Mouse (Mus musculus): ENCODE measurements around the gene Olfr1335. TPM values are rescaled to one million over a fixed set of nuclear protein-coding genes. Genes with fewer than 3 reads are reported as not detected.
"Not testable (repeated sequence)": the region's sequence is repeated elsewhere in the genome, so short reads cannot be mapped to it uniquely, and the experiment has no call there.

Gene Olfr1335
- polyA plus RNA-seq (2014; fragmentation: Nextera tagmentation; extraction: Ambion mirVana), result not detected in 2 replicates

DNA sequence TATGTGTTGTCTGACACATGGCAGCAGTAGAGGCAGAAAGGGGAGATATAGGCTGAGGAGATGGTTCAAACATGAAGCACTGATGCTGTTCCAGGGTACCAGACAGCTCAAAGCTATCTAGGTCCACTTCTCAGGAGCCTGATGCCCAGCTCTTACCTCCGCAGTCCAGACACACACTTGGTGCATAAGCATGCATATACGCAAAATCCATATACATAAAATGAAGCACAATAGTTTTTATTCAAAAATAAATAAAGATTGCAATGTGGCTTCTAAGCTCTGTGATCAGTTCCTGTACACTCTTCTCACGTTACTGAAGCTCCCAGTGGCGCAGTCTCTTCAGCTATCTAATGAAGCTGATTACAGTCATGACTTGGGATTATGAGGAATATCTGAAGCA, at the start of gene Olfr1335:
TSS of gene Olfr1335 (minus strand) at position 101 of the 400 bp plus-strand sequence.
- no peaks in the 10 kb centered on the region for H3K4me1 ChIP-seq (ENCODE audit: control insufficient read depth, insufficient read depth, low read length)
- no peaks in the 10 kb centered on the region for H3K27me3 ChIP-seq (ENCODE audit: control insufficient read depth, insufficient read depth, low read length)
- no peak within 1 kb of the TSS for H3K4me3 ChIP-seq (replicated peaks; ENCODE audit: low read depth, low read length)
- no peaks in the 10 kb centered on the region for H3K9me3 ChIP-seq (ENCODE audit: control insufficient read depth, low read length)
- DNase-seq (no peak), ATAC-seq (ENCODE audit: low FRiP score, low TSS enrichment) (no peak)
- no peak within 1 kb of the TSS for H3K4me2 ChIP-seq (ENCODE audit: low read length)
- no peak within 1 kb of the TSS for H3K27ac ChIP-seq (replicated peaks; ENCODE audit: low read depth, low read length)
- no peaks in the 10 kb centered on the region for H3K36me3 ChIP-seq (ENCODE audit: control insufficient read depth, insufficient read depth, low read length)
- WGBS, result 89% methylated on average over 4 of the region's 4 CpGs
- no peak within 1 kb of the TSS for H3K9ac ChIP-seq (replicated peaks; ENCODE audit: low read length)

DNA sequence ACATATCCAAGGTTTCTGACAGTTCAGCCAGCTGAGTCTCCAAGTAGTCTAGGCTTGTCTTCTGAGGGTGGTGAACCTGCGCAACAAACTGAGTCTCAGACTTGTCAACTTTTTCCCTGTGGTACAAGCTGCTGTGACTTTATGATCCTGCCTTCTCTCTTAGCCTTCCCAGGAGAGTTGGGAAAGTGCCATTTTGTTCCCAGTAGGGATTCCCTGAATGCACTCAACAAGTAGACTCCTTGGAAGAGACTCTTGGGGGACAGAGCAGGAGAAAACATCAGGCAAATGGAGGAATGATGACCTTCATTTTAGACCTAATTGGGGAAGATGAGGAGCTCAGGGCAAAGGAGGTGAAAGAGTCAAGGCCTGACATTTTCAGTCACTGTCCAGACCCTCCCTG, 26.4 kb upstream of the Olfr1335 start, which contains the start of gene Olfr1333:
TSS of gene Olfr1333 (minus strand) at position 101 of the 400 bp plus-strand sequence.
- H3K4me2 ChIP-seq (ENCODE audit: low read length), result no peak within 1 kb of the TSS
- 100% methylated on average over 1 of the region's 1 CpGs for WGBS
- H3K4me1 ChIP-seq (ENCODE audit: control insufficient read depth, insufficient read depth, low read length), result no peaks in the 10 kb centered on the region
- H3K27ac ChIP-seq (replicated peaks; ENCODE audit: low read depth, low read length), result no peak within 1 kb of the TSS
- DNase-seq (no peak), ATAC-seq (ENCODE audit: low FRiP score, low TSS enrichment) (no peak)
- H3K36me3 ChIP-seq (ENCODE audit: control insufficient read depth, insufficient read depth, low read length), result no peaks in the 10 kb centered on the region
- no peaks in the 10 kb centered on the region for H3K9me3 ChIP-seq (ENCODE audit: control insufficient read depth, low read length)
- no peak within 1 kb of the TSS for H3K9ac ChIP-seq (replicated peaks; ENCODE audit: low read length)
- no peak within 1 kb of the TSS for H3K4me3 ChIP-seq (replicated peaks; ENCODE audit: low read depth, low read length)
- no peaks in the 10 kb centered on the region for H3K27me3 ChIP-seq (ENCODE audit: control insufficient read depth, insufficient read depth, low read length)

GRCm38 (mm10) chr4:118818921-118819320, 9.2 kb upstream of the Olfr1335 start:
- no peak for DNase-seq
- no peaks in the 10 kb centered on the region for H3K27me3 ChIP-seq (ENCODE audit: control insufficient read depth, insufficient read depth, low read length)
- no peak for ATAC-seq (ENCODE audit: low FRiP score, low TSS enrichment)
- H3K9ac ChIP-seq (replicated peaks; ENCODE audit: low read length), result no peak overlapping the region
- H3K9me3 ChIP-seq (ENCODE audit: control insufficient read depth, low read length), result no peaks in the 10 kb centered on the region
- H3K4me3 ChIP-seq (replicated peaks; ENCODE audit: low read depth, low read length), result no peak overlapping the region
- WGBS, result 88% methylated on average over 1 of the region's 1 CpGs
- H3K4me1 ChIP-seq (ENCODE audit: control insufficient read depth, insufficient read depth, low read length), result no peaks in the 10 kb centered on the region
- H3K4me2 ChIP-seq (ENCODE audit: low read length), result no peak overlapping the region
- H3K27ac ChIP-seq (replicated peaks; ENCODE audit: low read depth, low read length), result no peak overlapping the region
- no peaks in the 10 kb centered on the region for H3K36me3 ChIP-seq (ENCODE audit: control insufficient read depth, insufficient read depth, low read length)

DNA sequence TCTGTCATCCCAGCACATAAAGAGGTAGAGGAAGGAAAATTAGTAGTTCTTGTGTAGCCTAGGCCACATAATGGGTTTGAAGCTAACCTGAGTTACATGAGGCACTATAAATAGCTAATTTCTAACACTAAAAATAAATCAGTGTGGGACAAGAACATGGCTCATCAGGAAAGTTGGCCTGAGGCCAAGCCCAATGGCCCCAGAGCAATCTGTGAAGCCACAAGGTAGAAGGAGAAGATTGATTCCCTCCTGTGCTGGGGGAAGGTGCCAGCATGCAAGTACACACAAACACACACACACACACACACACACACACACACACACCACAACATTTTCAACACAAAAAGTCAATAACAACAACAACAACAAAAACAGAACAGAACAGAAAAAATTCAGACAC, 16.9 kb downstream of the Olfr1335 start:
- not testable (repeated sequence) for ATAC-seq (ENCODE audit: low FRiP score, low TSS enrichment); H3K27me3 ChIP-seq (ENCODE audit: control insufficient read depth, insufficient read depth, low read length); H3K9me3 ChIP-seq (ENCODE audit: control insufficient read depth, low read length); H3K9ac ChIP-seq (replicated peaks; ENCODE audit: low read length); H3K4me3 ChIP-seq (replicated peaks; ENCODE audit: low read depth, low read length); H3K36me3 ChIP-seq (ENCODE audit: control insufficient read depth, insufficient read depth, low read length); DNase-seq; H3K4me2 ChIP-seq (ENCODE audit: low read length); H3K4me1 ChIP-seq (ENCODE audit: control insufficient read depth, insufficient read depth, low read length); H3K27ac ChIP-seq (replicated peaks; ENCODE audit: low read depth, low read length)

DNA sequence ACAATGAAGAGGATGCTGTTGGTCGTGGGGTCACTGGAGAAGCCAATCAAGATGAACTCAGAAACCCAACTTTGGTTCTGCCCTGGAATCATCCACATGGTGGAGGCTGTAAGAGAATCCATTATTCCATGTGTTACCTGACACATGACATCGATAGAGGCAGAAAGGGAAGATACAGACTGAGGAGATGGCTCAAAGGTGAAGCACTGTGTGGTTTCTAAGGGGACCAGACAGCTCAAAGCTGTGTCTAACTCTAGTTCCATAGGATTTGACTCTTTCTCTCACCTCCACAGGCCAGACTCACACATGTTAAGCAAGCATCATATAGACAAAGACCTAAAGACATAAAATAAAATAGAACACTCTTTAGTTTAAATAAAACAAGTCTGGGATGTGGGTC, 27.3 kb downstream of the Olfr1335 start, which contains the start of gene Olfr1337:
TSS of gene Olfr1337 (minus strand) at position 101 of the 400 bp plus-strand sequence.
- no peaks in the 10 kb centered on the region for H3K4me1 ChIP-seq (ENCODE audit: control insufficient read depth, insufficient read depth, low read length)
- no peak within 1 kb of the TSS for H3K27ac ChIP-seq (replicated peaks; ENCODE audit: low read depth, low read length)
- no peak within 1 kb of the TSS for H3K4me3 ChIP-seq (replicated peaks; ENCODE audit: low read depth, low read length)
- no peaks in the 10 kb centered on the region for H3K9me3 ChIP-seq (ENCODE audit: control insufficient read depth, low read length)
- no peak for ATAC-seq (ENCODE audit: low FRiP score, low TSS enrichment)
- H3K27me3 ChIP-seq (ENCODE audit: control insufficient read depth, insufficient read depth, low read length), result no peaks in the 10 kb centered on the region
- H3K4me2 ChIP-seq (ENCODE audit: low read length), result no peak within 1 kb of the TSS
- H3K36me3 ChIP-seq (ENCODE audit: control insufficient read depth, insufficient read depth, low read length), result no peaks in the 10 kb centered on the region
- H3K9ac ChIP-seq (replicated peaks; ENCODE audit: low read length), result no peak within 1 kb of the TSS
- WGBS, result 75% methylated on average over 2 of the region's 2 CpGs
- no peak for DNase-seq

Other genes starting within 250 kb of the Olfr1335 start
- gene Cfap57, start 189.2 kb downstream of the Olfr1335 start, polyA plus RNA-seq (2014; fragmentation: Nextera tagmentation; extraction: Ambion mirVana), result 1.3 and 1.8 TPM in 2 replicates
- gene Ebna1bp2, start 189.1 kb downstream of the Olfr1335 start, polyA plus RNA-seq (2014; fragmentation: Nextera tagmentation; extraction: Ambion mirVana), result 106 and 117 TPM in 2 replicates
- gene Olfr62, start 151.0 kb downstream of the Olfr1335 start, polyA plus RNA-seq (2014; fragmentation: Nextera tagmentation; extraction: Ambion mirVana), result not detected in 2 replicates
- not detected in 2 replicates for gene Olfr1342, start 117.2 kb downstream of the Olfr1335 start, polyA plus RNA-seq (2014; fragmentation: Nextera tagmentation; extraction: Ambion mirVana)
- not detected in 2 replicates for gene Olfr1341, start 106.4 kb downstream of the Olfr1335 start, polyA plus RNA-seq (2014; fragmentation: Nextera tagmentation; extraction: Ambion mirVana)
- not detected in 2 replicates for gene Olfr1340, start 89.8 kb downstream of the Olfr1335 start, polyA plus RNA-seq (2014; fragmentation: Nextera tagmentation; extraction: Ambion mirVana)
- gene Olfr1339, start 77.8 kb downstream of the Olfr1335 start, polyA plus RNA-seq (2014; fragmentation: Nextera tagmentation; extraction: Ambion mirVana), result not detected in 2 replicates
- gene Olfr1338, start 51.2 kb downstream of the Olfr1335 start, polyA plus RNA-seq (2014; fragmentation: Nextera tagmentation; extraction: Ambion mirVana), result not detected in 2 replicates
- gene Olfr1337, start 27.4 kb downstream of the Olfr1335 start, polyA plus RNA-seq (2014; fragmentation: Nextera tagmentation; extraction: Ambion mirVana), result not detected in 2 replicates
- not detected in 2 replicates for gene Olfr1333, start 26.3 kb upstream of the Olfr1335 start, polyA plus RNA-seq (2014; fragmentation: Nextera tagmentation; extraction: Ambion mirVana)
- not detected in 2 replicates for gene Olfr1331, start 54.7 kb upstream of the Olfr1335 start, polyA plus RNA-seq (2014; fragmentation: Nextera tagmentation; extraction: Ambion mirVana)
- not detected in 2 replicates for gene Olfr1330, start 78.7 kb upstream of the Olfr1335 start, polyA plus RNA-seq (2014; fragmentation: Nextera tagmentation; extraction: Ambion mirVana)
- gene Olfr1329, start 107.5 kb upstream of the Olfr1335 start, polyA plus RNA-seq (2014; fragmentation: Nextera tagmentation; extraction: Ambion mirVana), result not detected in 2 replicates
- gene Olfr1328, start 128.7 kb upstream of the Olfr1335 start, polyA plus RNA-seq (2014; fragmentation: Nextera tagmentation; extraction: Ambion mirVana), result not detected in 2 replicates
- gene Lao1, start 151.6 kb upstream of the Olfr1335 start, polyA plus RNA-seq (2014; fragmentation: Nextera tagmentation; extraction: Ambion mirVana), result not detected in 2 replicates

Data from midbrain, embryonic 14.5 days (tissue).